Mouse (Mus musculus) 416B (cell line): ENCODE results near the gene Slc7a6os.
A peak's percentile ranks its signal among the peaks of the same experiment; 100 is the strongest.

Source experiments
- DNase-seq: peaks from one replicate; pipeline ENCODE4 v3.0.0; 2011; ENCODE audit warnings: low read depth

Slc7a6os gene

DNA sequence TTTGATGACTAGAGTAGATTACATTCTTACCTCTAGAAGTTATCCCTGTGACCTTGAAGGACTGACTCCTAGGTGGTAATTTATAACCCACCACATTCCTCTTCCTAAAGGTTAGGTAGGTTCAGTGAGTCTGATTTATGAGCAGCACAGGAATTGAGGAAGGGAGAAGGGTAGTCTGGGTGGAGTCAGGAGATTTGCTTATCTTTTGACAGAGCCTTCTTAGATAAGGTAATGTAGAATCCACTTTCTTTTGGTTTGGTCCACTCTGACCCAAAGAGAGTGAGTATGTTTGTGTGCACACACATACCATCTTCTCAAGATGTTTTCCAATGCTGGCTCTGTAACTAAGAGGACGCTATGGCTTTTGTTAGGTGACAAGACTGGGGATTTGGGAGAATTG is 33.1 kb downstream of the Slc7a6os start:
- no peak for DNase-seq

GRCm38 (mm10) chr8:106176891-106177290 is 33.8 kb downstream of the Slc7a6os start:
- no peak for DNase-seq

GRCm38 (mm10) chr8:106173566-106173965 is 37.2 kb downstream of the Slc7a6os start:
- DNase-seq, result no peak

GRCm38 (mm10) chr8:106169934-106170480 is 40.7 kb downstream of the Slc7a6os start:
- DNase-seq, result peak; percentile 34

DNA sequence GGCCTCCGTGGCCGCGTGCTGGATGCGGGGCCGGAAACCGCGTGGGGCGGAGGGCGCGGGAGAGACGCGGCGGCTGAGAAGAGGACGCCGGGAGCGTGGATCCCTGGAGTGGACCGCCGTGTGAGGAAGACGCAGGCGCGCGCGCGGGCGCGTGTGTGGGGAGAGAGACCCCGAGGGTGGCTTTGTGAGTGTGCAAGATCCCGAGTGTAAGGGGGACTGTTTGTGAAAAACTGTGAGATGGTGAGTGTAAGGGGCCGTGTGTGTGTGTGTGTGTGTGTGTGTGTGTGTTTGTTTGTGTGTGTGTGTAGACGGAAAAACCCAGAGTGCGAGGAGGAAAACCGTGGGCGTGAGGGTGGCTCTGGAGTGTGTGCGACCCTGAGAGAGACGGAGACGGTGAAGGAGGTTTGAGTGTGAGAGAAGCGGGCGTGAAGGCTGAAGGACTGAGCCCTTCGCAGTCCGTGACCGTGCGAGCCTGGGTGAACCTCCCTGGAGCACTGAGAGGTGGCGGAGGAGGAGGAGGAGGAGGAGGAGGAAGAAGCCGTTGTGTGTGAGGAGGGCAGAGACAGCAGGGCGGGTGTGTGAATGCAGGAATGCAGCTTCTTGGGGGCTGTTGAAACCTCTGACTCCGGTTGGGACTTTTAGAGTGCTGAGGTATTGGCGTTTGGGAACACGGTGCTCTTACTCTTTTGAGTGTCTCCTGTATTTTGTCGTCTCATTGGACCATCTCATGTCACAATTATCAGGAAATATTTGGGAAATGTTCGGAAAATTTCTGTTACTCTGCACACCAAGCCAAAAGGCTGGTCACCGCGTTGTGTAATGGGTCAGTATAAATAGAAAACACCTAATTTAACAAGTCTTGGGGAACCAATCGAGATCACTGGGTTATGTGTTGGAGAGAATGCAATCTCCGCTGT is 41.5 kb downstream of the Slc7a6os start:
- DNase-seq, result peak; percentile 68

- peak; percentile 76 for DNase-seq
Observed at GRCm38 (mm10) chr8:106168356-106169016, 42.2 kb downstream of the Slc7a6os start, which contains the start of gene Slc7a6. Slc7a6 (plus strand) TSS chr8:106168857.

DNA sequence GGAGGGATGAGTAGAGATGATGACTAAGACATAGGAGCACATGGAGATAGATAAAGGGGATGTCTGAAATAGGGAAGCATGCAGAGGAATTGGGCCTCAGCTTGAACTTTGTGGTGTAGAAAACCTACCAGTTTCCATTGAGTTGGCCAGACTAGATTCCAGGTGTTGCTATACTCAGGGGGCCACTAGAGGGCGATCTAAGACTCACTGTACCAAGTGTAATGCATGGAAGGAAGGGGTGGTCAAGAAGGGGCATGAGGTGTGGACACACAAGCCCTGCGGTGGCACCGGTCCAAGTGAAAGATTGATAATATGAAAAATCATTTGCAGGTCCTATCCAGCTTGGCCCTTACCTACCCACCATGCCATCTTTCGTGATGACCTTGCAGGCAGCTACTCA is 45.3 kb downstream of the Slc7a6os start:
- peak; percentile 82 for DNase-seq

DNA sequence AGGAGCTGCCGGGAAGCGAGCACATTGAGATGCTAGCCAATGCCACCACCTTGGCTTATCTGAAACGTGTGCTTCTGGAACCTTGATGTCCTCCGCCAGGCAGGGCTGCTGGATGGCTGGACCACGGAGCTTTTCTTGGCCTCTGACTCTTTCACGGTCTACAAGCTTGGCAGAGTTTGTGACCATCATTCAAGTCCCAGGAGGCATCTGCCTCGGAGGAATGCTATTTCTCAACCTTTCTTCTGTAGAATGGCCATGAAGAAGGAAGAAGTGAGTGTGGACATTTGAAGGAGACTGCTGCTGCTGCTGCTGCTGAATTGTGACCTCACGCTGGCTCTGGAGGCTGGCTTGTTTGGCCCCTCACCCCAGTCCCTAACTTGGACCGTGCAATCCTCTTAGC is 47.5 kb downstream of the Slc7a6os start:
- no peak for DNase-seq

DNA sequence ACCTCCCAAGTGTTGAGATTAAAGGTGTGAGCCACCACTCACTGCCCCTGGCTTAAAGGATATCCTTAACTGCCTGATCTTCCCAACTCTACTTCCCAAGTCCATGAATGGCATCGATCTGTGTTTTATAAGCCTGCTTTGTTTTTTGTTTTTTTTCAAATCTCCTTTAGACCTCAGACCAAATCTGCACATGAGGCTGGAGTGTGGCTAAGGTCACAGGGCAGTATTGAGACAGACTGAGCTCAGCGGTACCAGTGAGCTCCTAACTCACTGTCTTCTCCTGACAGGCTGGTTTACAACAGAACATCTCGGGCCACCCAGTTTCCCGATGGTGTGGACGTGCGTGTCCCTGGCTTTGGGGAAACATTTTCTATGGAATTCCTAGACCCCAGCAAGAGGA is 50.9 kb downstream of the Slc7a6os start:
- no peak for DNase-seq

DNA sequence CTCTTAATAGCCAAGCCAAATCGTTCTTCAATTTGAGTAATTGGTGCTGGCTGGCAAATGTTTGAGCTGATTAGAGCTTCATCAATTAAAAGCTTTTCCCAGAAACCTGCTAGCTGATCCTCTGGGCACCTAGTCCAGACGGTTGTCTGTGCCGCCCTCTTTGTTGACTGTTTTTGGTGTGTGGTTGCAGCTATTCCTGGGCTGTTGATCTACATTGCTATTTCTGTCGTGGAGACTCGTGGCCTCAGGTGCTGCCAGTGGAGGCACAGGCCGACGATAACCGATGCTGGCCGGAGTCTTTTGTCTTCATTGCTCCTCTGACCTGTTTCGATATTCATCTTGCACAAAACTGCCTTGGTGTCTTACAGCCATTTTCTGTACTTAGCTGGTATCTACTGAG is 52.4 kb downstream of the Slc7a6os start:
- no peak for DNase-seq

GRCm38 (mm10) chr8:106157419-106157818 is 53.3 kb downstream of the Slc7a6os start:
- peak; percentile 23 for DNase-seq

DNA sequence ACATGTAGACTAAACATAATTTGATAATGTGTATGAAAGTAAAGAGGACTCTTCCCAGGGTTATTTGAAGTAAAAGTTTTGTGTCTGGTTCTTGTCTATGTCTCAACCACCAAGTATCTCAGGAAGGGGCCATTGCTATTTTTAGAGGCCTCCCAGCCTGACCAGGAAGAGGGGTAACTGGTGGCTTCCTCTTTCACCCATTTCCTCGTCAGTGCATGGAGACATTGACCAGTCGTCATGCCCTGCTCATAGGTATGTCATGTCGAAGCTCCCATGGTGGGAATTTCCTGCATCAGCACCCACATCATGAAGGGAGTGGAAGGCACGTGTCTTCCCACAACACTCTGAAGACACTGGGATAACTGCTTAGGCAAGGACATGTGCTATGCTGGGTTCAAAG is 57.9 kb downstream of the Slc7a6os start:
- DNase-seq, result peak; percentile 72

- peak; percentile 29 for DNase-seq
Observed at GRCm38 (mm10) chr8:106151041-106151440, 59.7 kb downstream of the Slc7a6os start.
